Mouse (Mus musculus): ENCODE measurements around the gene Epb42. TPM values are rescaled to one million over a fixed set of nuclear protein-coding genes. Genes with fewer than 3 reads are reported as not detected.

Gene Epb42
- polyA plus RNA-seq, 2 experiments = 129 to 162 TPM

DNA sequence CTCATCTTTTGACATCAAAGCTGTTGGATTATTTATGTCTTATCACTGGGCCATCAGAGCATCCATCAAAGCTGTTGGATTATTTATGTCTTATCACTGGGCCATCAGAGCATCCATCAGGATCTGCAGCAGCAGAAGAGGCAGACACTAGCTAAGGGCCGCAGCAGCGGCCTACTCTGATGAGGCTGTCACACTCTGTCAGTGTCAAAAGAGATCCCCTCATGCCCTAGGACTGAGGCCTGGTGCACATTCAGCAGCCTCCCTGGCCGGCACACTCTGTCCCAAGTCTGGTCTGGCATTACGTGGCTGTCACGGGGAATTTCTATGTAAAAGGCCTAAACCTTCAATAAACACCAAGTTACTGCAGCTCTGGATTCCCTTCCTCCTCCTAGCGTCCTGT is 32.6 kb upstream of the Epb42 start:
- DNase-seq (ENCODE audit: low read depth in 3 of 3, low spot score in 3 of 3) (no peak), ATAC-seq (ENCODE audit: insufficient read depth) (no peak)
- Histone ChIP-seq H3K9me3 (ENCODE audit: control insufficient read depth, low read length) (no peaks in the 10 kb centered on the region), H3K4me2 (ENCODE audit: low read depth) (no peak overlapping the region), H3K4me1 (replicated peaks; ENCODE audit: control insufficient read depth in 2 of 2, insufficient read depth in 2 of 2, low read length in 1 of 2) (no peaks in the 10 kb centered on the region), H3K4me3 (ENCODE audit: insufficient read depth in 1 of 2, low read depth in 2 of 2, low read length in 2 of 2) (no peak overlapping the region), H3K36me3 (replicated peaks; ENCODE audit: control insufficient read depth, insufficient read depth, low read depth) (no peaks in the 10 kb centered on the region), H3K9ac (replicated peaks) (no peak overlapping the region), H3K27ac (no peak overlapping the region), H3K27me3 (ENCODE audit: control insufficient read depth, insufficient read depth, low read length) (no peaks in the 10 kb centered on the region)
- WGBS (ENCODE audit: insufficient replicate concordance) = 68% methylated on average over 6 of the region's 6 CpGs
- TF ChIP-seq EP300 (IDR thresholded peaks at IDR 0.05; ENCODE audit: low read depth) (no peak), CTCF (IDR thresholded peaks at IDR 0.05; ENCODE audit: low read depth) (no peak)

DNA sequence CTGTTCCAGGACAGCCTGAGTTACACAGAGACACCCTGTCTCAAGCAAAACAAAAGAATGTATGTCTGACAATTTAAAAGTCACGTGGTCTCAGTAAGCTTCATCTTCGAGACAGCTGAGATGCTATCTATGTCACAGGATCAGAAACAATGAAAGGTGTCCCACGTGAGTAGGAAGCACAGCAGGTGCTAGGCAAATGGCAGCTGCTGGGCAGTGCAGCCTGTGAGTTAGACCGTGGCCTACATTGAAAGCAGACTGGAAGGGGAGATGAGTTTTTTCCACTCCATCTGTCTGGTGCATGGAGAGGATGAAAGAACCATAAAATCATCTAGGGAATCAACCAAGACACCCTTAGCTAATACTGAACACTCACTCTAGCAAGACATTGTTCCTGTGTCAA is 30.2 kb upstream of the Epb42 start:
- Histone ChIP-seq H3K4me2 (ENCODE audit: low read depth) (no peak overlapping the region), H3K9ac (replicated peaks) (no peak overlapping the region), H3K4me3 (ENCODE audit: insufficient read depth in 1 of 2, low read depth in 2 of 2, low read length in 2 of 2) (no peak overlapping the region), H3K27ac (no peak overlapping the region), H3K4me1 (replicated peaks; ENCODE audit: control insufficient read depth in 2 of 2, insufficient read depth in 2 of 2, low read length in 1 of 2) (no peaks in the 10 kb centered on the region), H3K27me3 (ENCODE audit: control insufficient read depth, insufficient read depth, low read length) (no peaks in the 10 kb centered on the region), H3K9me3 (ENCODE audit: control insufficient read depth, low read length) (no peaks in the 10 kb centered on the region), H3K36me3 (replicated peaks; ENCODE audit: control insufficient read depth, insufficient read depth, low read depth) (no peaks in the 10 kb centered on the region)
- DNase-seq (ENCODE audit: low read depth in 3 of 3, low spot score in 3 of 3) (no peak), ATAC-seq (ENCODE audit: insufficient read depth) (no peak)
- WGBS (ENCODE audit: insufficient replicate concordance) = 38% methylated on average over 4 of the region's 4 CpGs
- TF ChIP-seq CTCF (IDR thresholded peaks at IDR 0.05; ENCODE audit: low read depth) (no peak), EP300 (IDR thresholded peaks at IDR 0.05; ENCODE audit: low read depth) (no peak)

DNA sequence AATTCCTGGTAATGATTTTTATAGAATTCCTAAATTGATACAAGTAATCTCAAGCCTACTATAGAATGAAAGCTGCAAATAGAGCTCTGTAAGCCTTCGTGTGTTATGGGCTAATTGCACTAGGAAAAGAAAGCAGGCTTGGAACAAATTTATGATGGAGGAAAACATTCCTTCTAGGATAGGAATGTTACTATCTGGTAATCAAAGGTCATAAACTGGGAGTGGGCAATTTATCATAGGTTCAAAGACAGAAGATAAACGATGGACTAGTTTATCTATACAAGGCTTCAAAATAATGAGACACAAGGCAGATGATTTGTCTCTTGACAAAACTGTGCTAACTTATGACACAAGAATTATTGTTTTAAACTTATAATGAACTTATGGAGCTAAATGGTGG is 24.4 kb upstream of the Epb42 start:
- Histone ChIP-seq H3K4me2 (ENCODE audit: low read depth) (no peak overlapping the region), H3K9me3 (ENCODE audit: control insufficient read depth, low read length) (no peaks in the 10 kb centered on the region), H3K27ac (no peak overlapping the region), H3K36me3 (replicated peaks; ENCODE audit: control insufficient read depth, insufficient read depth, low read depth) (no peaks in the 10 kb centered on the region), H3K4me1 (replicated peaks; ENCODE audit: control insufficient read depth in 2 of 2, insufficient read depth in 2 of 2, low read length in 1 of 2) (peaks cover 2% of the 10 kb centered on the region in 2 experiments), H3K27me3 (ENCODE audit: control insufficient read depth, insufficient read depth, low read length) (no peaks in the 10 kb centered on the region), H3K9ac (replicated peaks) (no peak overlapping the region), H3K4me3 (ENCODE audit: insufficient read depth in 1 of 2, low read depth in 2 of 2, low read length in 2 of 2) (no peak overlapping the region)
- DNase-seq (ENCODE audit: low read depth in 3 of 3, low spot score in 3 of 3) (no peak), ATAC-seq (ENCODE audit: insufficient read depth) (no peak)
- 53% methylated on average over 2 of the region's 2 CpGs for WGBS (ENCODE audit: insufficient replicate concordance)
- TF ChIP-seq EP300 (IDR thresholded peaks at IDR 0.05; ENCODE audit: low read depth) (no peak), CTCF (IDR thresholded peaks at IDR 0.05; ENCODE audit: low read depth) (no peak)

- DNase-seq (ENCODE audit: low read depth in 3 of 3, low spot score in 3 of 3) = no peak
- 45% methylated on average over 6 of the region's 6 CpGs for WGBS (ENCODE audit: insufficient replicate concordance)
- no peaks in the 10 kb centered on the region for H3K36me3 ChIP-seq (replicated peaks; ENCODE audit: control insufficient read depth, insufficient read depth, low read depth)
- no peaks in the 10 kb centered on the region for H3K9me3 ChIP-seq (ENCODE audit: control insufficient read depth, low read length)
- no peak overlapping the region for H3K4me2 ChIP-seq (ENCODE audit: low read depth)
- ATAC-seq (ENCODE audit: insufficient read depth) = no peak
- H3K27me3 ChIP-seq (ENCODE audit: control insufficient read depth, insufficient read depth, low read length) = no peaks in the 10 kb centered on the region
- H3K9ac ChIP-seq (replicated peaks) = no peak overlapping the region
- H3K4me1 ChIP-seq (replicated peaks; ENCODE audit: control insufficient read depth in 2 of 2, insufficient read depth in 2 of 2, low read length in 1 of 2) = peaks cover 24 to 25% of the 10 kb centered on the region in 2 experiments
- no peak overlapping the region for H3K4me3 ChIP-seq (ENCODE audit: insufficient read depth in 1 of 2, low read depth in 2 of 2, low read length in 2 of 2)
- TF ChIP-seq CTCF (IDR thresholded peaks at IDR 0.05; ENCODE audit: low read depth) = no peak
- no peak for TF ChIP-seq EP300 (IDR thresholded peaks at IDR 0.05; ENCODE audit: low read depth)
- H3K27ac ChIP-seq = no peak overlapping the region
These were observed 21.1 kb upstream of the Epb42 start for GRCm38 (mm10) chr2:121057997-121058396.

DNA sequence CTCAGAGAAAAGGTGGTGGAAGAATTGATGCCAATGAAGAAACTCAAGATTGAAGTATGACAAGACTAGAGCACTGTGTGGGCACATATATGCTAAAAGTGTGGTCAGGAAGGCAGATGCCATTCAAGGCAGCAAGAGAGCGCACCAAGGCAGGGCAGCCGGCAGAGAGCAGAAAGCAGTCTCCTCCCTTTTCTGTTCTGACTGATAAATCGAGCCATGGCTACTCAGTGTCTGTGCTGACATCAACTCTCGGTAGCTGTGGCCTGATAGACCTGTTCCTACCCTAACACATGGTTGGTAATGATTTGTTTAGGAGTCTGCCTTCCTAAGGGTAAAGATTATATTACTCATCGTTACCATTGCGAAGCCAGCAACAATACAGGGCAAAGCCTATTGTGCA is 19.0 kb upstream of the Epb42 start:
- Histone ChIP-seq H3K27me3 (ENCODE audit: control insufficient read depth, insufficient read depth, low read length) (no peaks in the 10 kb centered on the region), H3K4me3 (ENCODE audit: insufficient read depth in 1 of 2, low read depth in 2 of 2, low read length in 2 of 2) (no peak overlapping the region), H3K36me3 (replicated peaks; ENCODE audit: control insufficient read depth, insufficient read depth, low read depth) (no peaks in the 10 kb centered on the region), H3K4me1 (replicated peaks; ENCODE audit: control insufficient read depth in 2 of 2, insufficient read depth in 2 of 2, low read length in 1 of 2) (peaks cover 24 to 25% of the 10 kb centered on the region in 2 experiments), H3K27ac (no peak overlapping the region), H3K4me2 (ENCODE audit: low read depth) (peak overlapping the region; percentile 19), H3K9me3 (ENCODE audit: control insufficient read depth, low read length) (no peaks in the 10 kb centered on the region), H3K9ac (replicated peaks) (no peak overlapping the region)
- ATAC-seq (ENCODE audit: insufficient read depth) (peak; percentile 89), DNase-seq (ENCODE audit: low read depth in 3 of 3, low spot score in 3 of 3) (peak; percentile 40 to 74 (median 67))
- WGBS (ENCODE audit: insufficient replicate concordance) = 30% methylated on average over 6 of the region's 6 CpGs
- TF ChIP-seq EP300 (IDR thresholded peaks at IDR 0.05; ENCODE audit: low read depth) = no peak; the same call in 1 of the 2 replicates
- peak; percentile 60 for TF ChIP-seq CTCF (IDR thresholded peaks at IDR 0.05; ENCODE audit: low read depth)
